Mouse (Mus musculus): ENCODE data around the gene Cnn2.

DNA sequence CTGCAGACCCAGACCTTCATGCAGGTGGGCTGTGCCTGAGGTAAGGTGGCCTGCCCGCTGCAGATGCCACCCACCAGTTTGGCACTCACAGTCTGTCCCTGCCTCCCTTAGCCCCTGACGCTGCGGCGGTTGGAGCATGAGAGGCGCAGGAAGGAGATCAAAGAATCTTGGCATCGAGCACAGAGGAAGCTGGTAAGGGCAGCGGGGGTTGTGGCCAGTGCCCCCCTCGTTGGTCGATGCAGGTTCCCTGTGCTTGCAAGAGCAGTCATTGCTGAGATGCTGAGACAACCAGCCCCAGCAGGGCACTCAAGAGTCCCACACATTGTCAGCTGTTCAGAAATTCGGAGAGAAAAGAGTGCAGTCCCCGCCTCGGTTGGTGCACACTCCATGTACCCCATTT is 33.8 kb downstream of the Cnn2 start:
- no peak for TF ChIP-seq CTCF (IDR thresholded peaks at IDR 0.05; ENCODE audit: low read depth)
- TF ChIP-seq EP300 (IDR thresholded peaks at IDR 0.05; ENCODE audit: low read depth), result no peak

Measured in liver, postnatal 0 days (tissue).